Mouse (Mus musculus): ENCODE measurements around the gene Hhat. TPM values are rescaled to one million over a fixed set of nuclear protein-coding genes. Genes with fewer than 3 reads are reported as not detected.

Gene Hhat
- polyA plus RNA-seq, 1 experiment from 2014 or later, result 7.2 TPM

GRCm38 (mm10) chr1:192533016-192533415, 238.0 kb downstream of the Hhat start:
- no peaks in the 10 kb centered on the region for H3K36me3 ChIP-seq (ENCODE audit: control insufficient read depth, insufficient read depth, low read length)
- no peaks in the 10 kb centered on the region for H3K9me3 ChIP-seq (replicated peaks; ENCODE audit: control insufficient read depth, low read length)
- ATAC-seq (replicated peaks; ENCODE audit: insufficient number of reproducible peaks, low FRiP score, low TSS enrichment), result no peak
- no peak overlapping the region for H3K27ac ChIP-seq (ENCODE audit: low read depth, low read length)
- no peaks in the 10 kb centered on the region for H3K4me1 ChIP-seq (ENCODE audit: control insufficient read depth, insufficient read depth, low read length)
- no peaks in the 10 kb centered on the region for H3K27me3 ChIP-seq (ENCODE audit: control insufficient read depth, insufficient read depth, low read length)
- no peak overlapping the region for H3K9ac ChIP-seq (ENCODE audit: low read depth, low read length)
- no peak overlapping the region for H3K4me3 ChIP-seq (ENCODE audit: low read depth, low read length)
- H3K4me2 ChIP-seq, result no peak overlapping the region

DNA sequence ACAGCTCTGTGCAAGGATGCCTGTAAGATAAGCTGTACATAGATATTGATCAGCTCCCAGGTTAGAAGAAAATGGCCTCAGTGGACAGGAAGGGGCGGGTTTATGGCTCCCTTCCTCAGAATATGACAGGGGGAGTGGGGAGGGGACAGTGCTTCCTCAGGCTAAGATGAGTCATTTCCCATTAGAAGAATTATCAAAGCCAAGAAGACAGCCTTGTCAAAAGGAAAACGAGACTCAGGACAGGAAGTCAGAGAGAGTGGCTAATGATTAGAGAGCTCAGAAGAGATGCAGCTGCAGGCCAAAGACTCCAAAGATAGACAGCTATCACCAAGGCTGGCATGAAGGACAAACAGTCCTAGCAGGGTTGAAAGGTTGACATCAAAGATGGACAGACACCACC, 238.8 kb downstream of the Hhat start:
- no peak overlapping the region for H3K27ac ChIP-seq (ENCODE audit: low read depth, low read length)
- H3K4me3 ChIP-seq (ENCODE audit: low read depth, low read length), result no peak overlapping the region
- 26% methylated on average over 2 of the region's 2 CpGs for WGBS (ENCODE audit: insufficient replicate concordance)
- H3K9me3 ChIP-seq (replicated peaks; ENCODE audit: control insufficient read depth, low read length), result no peaks in the 10 kb centered on the region
- no peaks in the 10 kb centered on the region for H3K36me3 ChIP-seq (ENCODE audit: control insufficient read depth, insufficient read depth, low read length)
- no peak overlapping the region for H3K9ac ChIP-seq (ENCODE audit: low read depth, low read length)
- no peak overlapping the region for H3K4me2 ChIP-seq
- H3K27me3 ChIP-seq (ENCODE audit: control insufficient read depth, insufficient read depth, low read length), result no peaks in the 10 kb centered on the region
- ATAC-seq (replicated peaks; ENCODE audit: insufficient number of reproducible peaks, low FRiP score, low TSS enrichment), result no peak
- no peaks in the 10 kb centered on the region for H3K4me1 ChIP-seq (ENCODE audit: control insufficient read depth, insufficient read depth, low read length)

GRCm38 (mm10) chr1:192531490-192532146, 239.4 kb downstream of the Hhat start:
- no peak overlapping the region for H3K9ac ChIP-seq (ENCODE audit: low read depth, low read length)
- WGBS (ENCODE audit: insufficient replicate concordance), result 44% methylated on average over 2 of the region's 2 CpGs
- H3K9me3 ChIP-seq (replicated peaks; ENCODE audit: control insufficient read depth, low read length), result no peaks in the 10 kb centered on the region
- H3K4me3 ChIP-seq (ENCODE audit: low read depth, low read length), result no peak overlapping the region
- H3K27ac ChIP-seq (ENCODE audit: low read depth, low read length), result no peak overlapping the region
- no peak overlapping the region for H3K4me2 ChIP-seq
- H3K36me3 ChIP-seq (ENCODE audit: control insufficient read depth, insufficient read depth, low read length), result no peaks in the 10 kb centered on the region
- H3K4me1 ChIP-seq (ENCODE audit: control insufficient read depth, insufficient read depth, low read length), result no peaks in the 10 kb centered on the region
- no peaks in the 10 kb centered on the region for H3K27me3 ChIP-seq (ENCODE audit: control insufficient read depth, insufficient read depth, low read length)
- ATAC-seq (replicated peaks; ENCODE audit: insufficient number of reproducible peaks, low FRiP score, low TSS enrichment), result no peak

- WGBS (ENCODE audit: insufficient replicate concordance), result 67% methylated on average over 14 of the region's 14 CpGs
- H3K9ac ChIP-seq (ENCODE audit: low read depth, low read length), result no peak overlapping the region
- no peak for ATAC-seq (replicated peaks; ENCODE audit: insufficient number of reproducible peaks, low FRiP score, low TSS enrichment)
- H3K4me1 ChIP-seq (ENCODE audit: control insufficient read depth, insufficient read depth, low read length), result peaks cover 13% of the 10 kb centered on the region; the same call in 1 of the 2 replicates
- no peak overlapping the region for H3K4me3 ChIP-seq (ENCODE audit: low read depth, low read length)
- no peaks in the 10 kb centered on the region for H3K27me3 ChIP-seq (ENCODE audit: control insufficient read depth, insufficient read depth, low read length)
- H3K4me2 ChIP-seq, result no peak overlapping the region
- no peaks in the 10 kb centered on the region for H3K36me3 ChIP-seq (ENCODE audit: control insufficient read depth, insufficient read depth, low read length)
- no peak overlapping the region for H3K27ac ChIP-seq (ENCODE audit: low read depth, low read length)
- H3K9me3 ChIP-seq (replicated peaks; ENCODE audit: control insufficient read depth, low read length), result no peaks in the 10 kb centered on the region
Measured at GRCm38 (mm10) chr1:192525711-192526350, 245.2 kb downstream of the Hhat start.

GRCm38 (mm10) chr1:192522376-192523178, 248.4 kb downstream of the Hhat start:
- no peak overlapping the region for H3K4me3 ChIP-seq (ENCODE audit: low read depth, low read length)
- H3K27me3 ChIP-seq (ENCODE audit: control insufficient read depth, insufficient read depth, low read length), result no peaks in the 10 kb centered on the region
- 51% methylated on average over 12 of the region's 12 CpGs for WGBS (ENCODE audit: insufficient replicate concordance)
- H3K27ac ChIP-seq (ENCODE audit: low read depth, low read length), result no peak overlapping the region
- no peak for ATAC-seq (replicated peaks; ENCODE audit: insufficient number of reproducible peaks, low FRiP score, low TSS enrichment)
- no peaks in the 10 kb centered on the region for H3K36me3 ChIP-seq (ENCODE audit: control insufficient read depth, insufficient read depth, low read length)
- H3K4me1 ChIP-seq (ENCODE audit: control insufficient read depth, insufficient read depth, low read length), result peaks cover 15% of the 10 kb centered on the region; the same call in 1 of the 2 replicates
- no peak overlapping the region for H3K9ac ChIP-seq (ENCODE audit: low read depth, low read length)
- no peaks in the 10 kb centered on the region for H3K9me3 ChIP-seq (replicated peaks; ENCODE audit: control insufficient read depth, low read length)
- H3K4me2 ChIP-seq, result no peak overlapping the region

DNA sequence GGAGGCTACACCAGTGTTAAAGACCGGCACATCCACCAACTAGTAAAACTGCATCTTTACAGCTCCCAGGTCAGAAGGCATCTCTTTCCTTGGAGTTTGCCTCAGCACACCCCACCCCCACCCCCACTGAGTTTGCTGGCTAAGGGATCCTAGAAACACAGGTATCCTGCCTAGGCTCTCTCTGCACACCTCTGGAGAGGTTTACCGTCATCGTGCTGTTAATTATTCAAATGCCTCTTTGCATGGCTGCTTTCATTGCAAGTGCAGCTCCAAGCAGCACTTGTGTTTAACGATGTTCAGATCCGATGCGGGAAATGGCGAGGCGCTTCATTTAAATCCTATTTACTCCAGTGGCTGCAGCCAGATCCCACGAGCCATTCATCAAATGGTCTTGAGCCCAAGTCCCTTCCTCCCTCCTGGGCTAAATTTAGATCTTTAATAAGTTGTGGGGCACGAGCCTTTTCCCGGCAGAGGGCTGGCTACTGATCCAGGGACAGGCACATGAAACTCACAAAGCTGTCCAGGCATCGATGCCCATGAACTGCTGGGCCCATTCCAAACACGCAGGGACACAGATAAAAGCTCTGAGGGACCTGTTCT, 250.1 kb downstream of the Hhat start:
- H3K4me2 ChIP-seq, result no peak overlapping the region

DNA sequence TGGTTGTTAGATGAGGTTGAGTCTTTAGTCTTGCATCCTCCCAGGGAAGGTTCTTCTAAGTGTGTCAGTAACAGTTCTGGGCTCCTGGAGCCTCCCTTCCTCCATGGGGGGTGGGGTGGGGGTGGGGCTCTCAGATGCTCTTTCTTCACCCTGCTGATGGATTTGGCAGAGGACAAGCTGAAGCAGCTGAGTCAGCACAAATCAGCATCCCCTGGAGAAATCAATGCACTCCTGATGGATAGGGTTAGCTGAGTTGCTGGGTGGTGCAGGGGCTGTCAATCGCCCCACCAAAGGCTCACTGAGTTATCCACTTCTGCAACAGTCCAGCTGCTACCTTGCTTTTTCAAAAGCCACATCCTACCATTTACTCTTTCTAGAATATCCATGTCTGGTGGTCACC, 251.3 kb downstream of the Hhat start:
- Histone ChIP-seq H3K27me3 (ENCODE audit: control insufficient read depth, insufficient read depth, low read length) (no peaks in the 10 kb centered on the region), H3K4me2 (no peak overlapping the region), H3K4me3 (ENCODE audit: low read depth, low read length) (no peak overlapping the region), H3K27ac (ENCODE audit: low read depth, low read length) (no peak overlapping the region), H3K9ac (ENCODE audit: low read depth, low read length) (no peak overlapping the region), H3K4me1 (ENCODE audit: control insufficient read depth, insufficient read depth, low read length) (0 out of 2 replicates have a peak, but pooled peaks cover 9% of the 10 kb centered on the region), H3K9me3 (replicated peaks; ENCODE audit: control insufficient read depth, low read length) (no peaks in the 10 kb centered on the region), H3K36me3 (ENCODE audit: control insufficient read depth, insufficient read depth, low read length) (no peaks in the 10 kb centered on the region)
- no peak for ATAC-seq (replicated peaks; ENCODE audit: insufficient number of reproducible peaks, low FRiP score, low TSS enrichment)
- 68% methylated on average over 1 of the region's 1 CpGs for WGBS (ENCODE audit: insufficient replicate concordance)

More for the DNA sequence above, 250.1 kb downstream of the Hhat start:
- Histone ChIP-seq H3K36me3 (ENCODE audit: control insufficient read depth, insufficient read depth, low read length) (no peaks in the 10 kb centered on the region), H3K4me1 (ENCODE audit: control insufficient read depth, insufficient read depth, low read length) (peaks cover 15% of the 10 kb centered on the region; the same call in 1 of the 2 replicates), H3K27ac (ENCODE audit: low read depth, low read length) (no peak overlapping the region), H3K9me3 (replicated peaks; ENCODE audit: control insufficient read depth, low read length) (no peaks in the 10 kb centered on the region), H3K9ac (ENCODE audit: low read depth, low read length) (no peak overlapping the region), H3K27me3 (ENCODE audit: control insufficient read depth, insufficient read depth, low read length) (no peaks in the 10 kb centered on the region), H3K4me3 (ENCODE audit: low read depth, low read length) (no peak overlapping the region)
- WGBS (ENCODE audit: insufficient replicate concordance), result 49% methylated on average over 13 of the region's 13 CpGs
- no peak for ATAC-seq (replicated peaks; ENCODE audit: insufficient number of reproducible peaks, low FRiP score, low TSS enrichment)

- 77% methylated on average over 3 of the region's 3 CpGs for WGBS (ENCODE audit: insufficient replicate concordance)
- H3K4me1 ChIP-seq (ENCODE audit: control insufficient read depth, insufficient read depth, low read length), result no peaks in the 10 kb centered on the region
- no peak for ATAC-seq (replicated peaks; ENCODE audit: insufficient number of reproducible peaks, low FRiP score, low TSS enrichment)
- H3K27me3 ChIP-seq (ENCODE audit: control insufficient read depth, insufficient read depth, low read length), result no peaks in the 10 kb centered on the region
- H3K9me3 ChIP-seq (replicated peaks; ENCODE audit: control insufficient read depth, low read length), result no peaks in the 10 kb centered on the region
- no peak overlapping the region for H3K4me3 ChIP-seq (ENCODE audit: low read depth, low read length)
- H3K27ac ChIP-seq (ENCODE audit: low read depth, low read length), result no peak overlapping the region
- no peak overlapping the region for H3K9ac ChIP-seq (ENCODE audit: low read depth, low read length)
- no peaks in the 10 kb centered on the region for H3K36me3 ChIP-seq (ENCODE audit: control insufficient read depth, insufficient read depth, low read length)
- no peak overlapping the region for H3K4me2 ChIP-seq
Measured at GRCm38 (mm10) chr1:192515373-192515772, 255.7 kb downstream of the Hhat start.

Measured in heart, embryonic 11.5 days (tissue).